ENCODE assay signal across 22 mouse cellular contexts in the genomic region with DNA sequence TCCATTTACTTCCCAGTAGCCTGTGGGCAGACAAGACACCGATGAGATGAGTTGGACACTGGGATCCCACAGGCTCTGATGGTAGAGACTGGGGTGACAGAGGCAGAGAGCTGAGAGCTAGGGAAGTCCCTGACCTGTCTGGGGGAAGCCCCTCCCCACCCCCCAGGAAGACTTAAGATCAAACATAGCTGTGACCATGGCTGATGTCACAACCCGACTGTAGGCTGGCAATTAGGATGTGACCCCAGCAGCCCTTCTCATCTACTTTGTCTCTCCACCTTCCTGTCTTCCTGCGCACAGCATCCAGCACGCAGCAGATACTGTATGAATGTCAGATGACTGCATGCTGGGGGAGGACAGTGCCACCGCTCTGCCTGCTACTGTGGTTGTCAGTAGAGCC.
"Had no signal": no experiment of that assay in that cellular context is flagged by ENCODE, and none has a peak within 500 bp of the region (broad histone marks: within the 10 kb centered on the region; RNA-seq: fewer than 3 reads in every experiment).

No protein-coding gene starts in this region.

- H3K36me3 ChIP-seq: limb, embryonic 12.5 days; limb, embryonic 15.5 days; midbrain, embryonic 10.5 days; neural tube, embryonic 12.5 days; neural tube, embryonic 15.5 days had no signal

- H3K9ac ChIP-seq: kidney, embryonic 15.5 days; limb, embryonic 12.5 days; limb, embryonic 15.5 days; liver, embryonic 14.5 days; liver, postnatal 0 days; lung, embryonic 14.5 days; neural tube, embryonic 12.5 days; neural tube, embryonic 15.5 days had no signal

- H3K4me2 ChIP-seq: kidney, embryonic 15.5 days; limb, embryonic 12.5 days; limb, embryonic 15.5 days; liver, embryonic 11.5 days; lung, embryonic 14.5 days; neural tube, embryonic 12.5 days; neural tube, embryonic 15.5 days had no signal

- H3K9me3 ChIP-seq: kidney, embryonic 15.5 days; limb, embryonic 12.5 days; limb, embryonic 15.5 days; megakaryocyte, embryonic 14.5 days; midbrain, embryonic 10.5 days; neural tube, embryonic 12.5 days; neural tube, embryonic 15.5 days had no signal

- ATAC-seq: liver, postnatal 0 days; lung, postnatal 0 days had no signal

- H3K4me3 ChIP-seq: kidney, embryonic 15.5 days; limb, embryonic 12.5 days; limb, embryonic 15.5 days; megakaryocyte, embryonic 14.5 days; midbrain, embryonic 10.5 days; neural tube, embryonic 12.5 days; neural tube, embryonic 15.5 days had no signal

- H3K27ac ChIP-seq: kidney, embryonic 15.5 days; limb, embryonic 12.5 days; limb, embryonic 15.5 days; liver, embryonic 14.5 days; midbrain, embryonic 10.5 days; neural tube, embryonic 12.5 days; neural tube, embryonic 15.5 days; stomach, postnatal 0 days had no signal

- H3K27me3 ChIP-seq: kidney, embryonic 15.5 days; limb, embryonic 12.5 days; limb, embryonic 15.5 days; neural tube, embryonic 12.5 days; neural tube, embryonic 15.5 days had no signal

- DNase-seq: kidney, adult 8-10 months; kidney, postnatal 10 days; kidney, postnatal 36 days; left cerebral cortex, postnatal 4 days; liver, postnatal 0 days; lung, embryonic 14.5 days; midbrain, embryonic 14.5 days; right cerebral cortex, adult 18-20 months; right cerebral cortex, postnatal 14 days; right cerebral cortex, postnatal 4 days; thymus, postnatal 36 days had no signal
